Mouse (Mus musculus): ENCODE results near the gene Pim1. TPM values are rescaled to one million over a fixed set of nuclear protein-coding genes. Genes with fewer than 3 reads are reported as not detected.

The Pim1 gene
- total RNA-seq, 1 experiment = 82.0 TPM

DNA sequence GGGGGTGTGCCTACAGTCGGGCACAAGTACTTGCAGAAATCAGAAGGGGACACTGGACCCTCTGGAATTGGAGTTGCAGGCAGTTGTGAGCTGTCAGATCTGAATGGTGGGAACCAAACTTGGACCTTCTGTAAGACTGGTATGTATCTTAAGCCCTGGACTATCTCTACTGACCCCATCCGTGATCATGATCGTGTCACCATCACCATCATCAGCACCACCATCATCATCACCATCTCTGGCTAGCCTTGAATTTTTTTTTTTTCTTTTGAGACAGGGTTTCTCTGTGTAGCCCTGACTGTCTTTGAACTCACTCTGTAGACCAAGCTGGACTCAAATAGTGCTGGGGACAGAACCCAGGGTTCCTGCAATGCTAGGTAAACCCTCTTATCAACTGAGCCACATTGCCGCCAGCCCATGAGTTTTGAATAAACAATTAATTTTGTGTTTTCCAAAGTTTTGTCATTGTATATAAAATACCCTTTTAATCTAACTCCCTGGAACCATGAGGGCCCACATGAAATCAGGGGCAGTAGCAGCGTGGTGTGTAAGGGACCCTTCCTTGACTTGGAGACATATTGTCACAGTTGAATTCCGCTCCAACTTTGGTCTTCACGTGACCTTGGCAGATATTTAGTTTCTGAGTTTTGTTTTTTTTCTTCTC is 11.6 kb downstream of the Pim1 start:
- no peak overlapping the region for H3K9ac ChIP-seq (ENCODE audit: insufficient read depth, low read depth, low read length, poor library complexity, severe bottlenecking)

DNA sequence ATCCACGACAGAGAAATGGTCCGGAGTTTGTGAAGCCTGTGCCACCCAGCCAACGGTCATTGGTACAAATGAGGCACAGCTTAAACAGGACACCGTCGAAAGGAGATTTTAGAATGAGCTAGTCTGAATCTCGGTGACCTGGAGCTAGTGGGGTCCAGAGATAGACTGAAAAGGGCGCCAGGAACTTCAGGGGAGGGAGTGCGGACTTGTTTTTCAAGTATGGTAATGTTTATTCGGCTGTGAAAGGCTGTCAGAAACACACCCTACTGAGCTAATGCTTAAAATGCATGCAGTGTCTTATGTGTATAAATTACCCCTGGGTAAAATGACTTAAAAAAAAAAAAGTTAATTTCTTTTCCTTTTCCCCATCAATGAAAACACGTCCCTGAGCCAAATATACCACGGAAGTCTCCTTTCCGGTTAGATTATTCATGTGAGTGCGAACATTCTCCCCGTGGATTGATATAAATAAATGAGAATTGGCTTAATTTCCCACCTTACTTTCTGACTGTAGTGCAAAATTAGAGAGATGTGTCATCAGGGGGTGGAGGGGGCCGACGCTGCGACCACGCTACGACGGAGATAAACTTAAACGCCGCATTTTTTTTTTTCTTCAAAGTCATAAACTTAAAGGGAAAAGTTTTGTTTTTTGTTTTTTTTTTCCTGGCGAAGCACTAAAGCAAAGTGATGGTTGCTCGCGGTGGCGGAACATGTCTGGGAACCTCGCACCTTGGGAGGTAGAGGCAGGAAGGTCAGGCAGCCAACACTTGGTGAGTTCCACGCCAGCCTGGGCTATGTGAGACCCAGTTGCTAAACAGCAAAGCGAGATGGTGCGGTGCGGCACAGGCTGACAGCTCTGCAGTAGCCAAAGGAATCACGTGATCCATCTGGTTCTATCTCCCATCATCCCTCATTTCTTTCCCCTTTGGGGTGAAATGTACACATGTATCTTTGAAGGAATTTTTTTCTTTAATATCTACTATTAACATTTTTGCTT is 12.4 kb downstream of the Pim1 start:
- no peak overlapping the region; the same call in 1 of the 2 replicates for H3K27ac ChIP-seq (ENCODE audit: insufficient read depth, low read depth, low read length, poor library complexity, severe bottlenecking)
- no peak for TF ChIP-seq HCFC1 (IDR thresholded peaks at IDR 0.05; ENCODE audit: borderline replicate concordance, insufficient read depth, low read length)
- TF ChIP-seq ZC3H11A (IDR thresholded peaks at IDR 0.05; ENCODE audit: borderline replicate concordance, low read depth, low read length) = no peak
- TF ChIP-seq MAFK (IDR thresholded peaks at IDR 0.05; ENCODE audit: insufficient read depth, low read depth, low read length) = no peak
- no peak for TF ChIP-seq ZNF384 (IDR thresholded peaks at IDR 0.05; ENCODE audit: low read depth, low read length)

More for the DNA sequence above, 11.6 kb downstream of the Pim1 start:
- no peak for DNase-seq (ENCODE audit: low read depth, low spot score)
- Histone ChIP-seq H3K4me3 (ENCODE audit: insufficient read depth in 1 of 2, low read depth in 1 of 2, low read length in 2 of 2, poor library complexity in 1 of 2, severe bottlenecking in 1 of 2) (no peak overlapping the region), H3K9me3 (ENCODE audit: control insufficient read depth, insufficient read depth, low read depth, low read length) (no peaks in the 10 kb centered on the region), H3K4me1 (ENCODE audit: control insufficient read depth in 2 of 2, insufficient read depth in 2 of 2, low read length in 2 of 2, poor library complexity in 1 of 2) (peaks cover 8 to 19% of the 10 kb centered on the region in 2 experiments; a peak in 3 of 4 replicates), H3K27ac (ENCODE audit: insufficient read depth, low read depth, low read length, poor library complexity, severe bottlenecking) (no peak overlapping the region), H3K36me3 (ENCODE audit: control insufficient read depth, insufficient read depth, low read length, poor library complexity, severe bottlenecking) (no peaks in the 10 kb centered on the region)
- in situ Hi-C loops (cut with MboI; ENCODE audit: low sequenced_read_pairs in 2 of 2, unreplicated experiment in 2 of 2) = no loop called here
- TF ChIP-seq MAFK (IDR thresholded peaks at IDR 0.05; ENCODE audit: insufficient read depth, low read depth, low read length) (no peak), CHD2 (IDR thresholded peaks at IDR 0.05; ENCODE audit: low read depth, low read length) (no peak), HCFC1 (IDR thresholded peaks at IDR 0.05; ENCODE audit: borderline replicate concordance, insufficient read depth, low read length) (no peak), ZC3H11A (IDR thresholded peaks at IDR 0.05; ENCODE audit: borderline replicate concordance, low read depth, low read length) (no peak), ZNF384 (IDR thresholded peaks at IDR 0.05; ENCODE audit: low read depth, low read length) (no peak)

DNA sequence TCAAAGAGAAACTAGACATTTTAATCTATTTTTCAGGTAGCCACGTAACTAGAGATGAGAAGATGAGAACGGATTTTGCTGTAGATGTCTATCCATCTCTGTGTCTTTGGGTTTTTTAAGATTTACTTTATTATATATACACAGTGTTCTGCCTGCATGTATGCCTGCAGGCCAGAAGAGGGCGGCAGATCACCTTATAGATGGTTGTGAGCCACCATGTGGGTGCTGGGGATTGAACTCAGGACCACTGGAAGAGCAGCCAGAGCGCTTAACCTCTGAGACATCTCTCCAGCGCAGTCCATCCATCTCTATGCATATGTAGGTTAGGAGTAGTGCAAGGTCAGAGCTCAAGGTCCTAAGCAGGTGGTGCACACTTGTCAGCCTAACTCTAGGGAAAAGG is 13.1 kb downstream of the Pim1 start:
- Histone ChIP-seq H3K27ac (ENCODE audit: insufficient read depth, low read depth, low read length, poor library complexity, severe bottlenecking) (no peak overlapping the region), H3K36me3 (ENCODE audit: control insufficient read depth, insufficient read depth, low read length, poor library complexity, severe bottlenecking) (no peaks in the 10 kb centered on the region), H3K4me1 (ENCODE audit: control insufficient read depth in 2 of 2, insufficient read depth in 2 of 2, low read length in 2 of 2, poor library complexity in 1 of 2) (peaks cover 8 to 19% of the 10 kb centered on the region in 2 experiments; a peak in 3 of 4 replicates), H3K9ac (ENCODE audit: insufficient read depth, low read depth, low read length, poor library complexity, severe bottlenecking) (no peak overlapping the region), H3K9me3 (ENCODE audit: control insufficient read depth, insufficient read depth, low read depth, low read length) (no peaks in the 10 kb centered on the region), H3K4me3 (ENCODE audit: insufficient read depth in 1 of 2, low read depth in 1 of 2, low read length in 2 of 2, poor library complexity in 1 of 2, severe bottlenecking in 1 of 2) (no peak overlapping the region)
- in situ Hi-C loops (cut with MboI; ENCODE audit: low sequenced_read_pairs in 2 of 2, unreplicated experiment in 2 of 2) = no loop called here
- TF ChIP-seq ZNF384 (IDR thresholded peaks at IDR 0.05; ENCODE audit: low read depth, low read length) (no peak), HCFC1 (IDR thresholded peaks at IDR 0.05; ENCODE audit: borderline replicate concordance, insufficient read depth, low read length) (no peak), MAFK (IDR thresholded peaks at IDR 0.05; ENCODE audit: insufficient read depth, low read depth, low read length) (no peak), CHD2 (IDR thresholded peaks at IDR 0.05; ENCODE audit: low read depth, low read length) (no peak), ZC3H11A (IDR thresholded peaks at IDR 0.05; ENCODE audit: borderline replicate concordance, low read depth, low read length) (no peak)
- DNase-seq (ENCODE audit: low read depth, low spot score) = no peak

More for the DNA sequence above, 12.4 kb downstream of the Pim1 start:
- no peak for DNase-seq (ENCODE audit: low read depth, low spot score)
- no peaks in the 10 kb centered on the region for H3K36me3 ChIP-seq (ENCODE audit: control insufficient read depth, insufficient read depth, low read length, poor library complexity, severe bottlenecking)
- peaks cover 8 to 19% of the 10 kb centered on the region in 2 experiments; a peak in 3 of 4 replicates for H3K4me1 ChIP-seq (ENCODE audit: control insufficient read depth in 2 of 2, insufficient read depth in 2 of 2, low read length in 2 of 2, poor library complexity in 1 of 2)
- H3K4me3 ChIP-seq (ENCODE audit: insufficient read depth in 1 of 2, low read depth in 1 of 2, low read length in 2 of 2, poor library complexity in 1 of 2, severe bottlenecking in 1 of 2) = 0 out of 4 replicates have a peak overlapping the region, but pooled peaks of 1 of the 2 experiments have one; percentile 5
- no peaks in the 10 kb centered on the region for H3K9me3 ChIP-seq (ENCODE audit: control insufficient read depth, insufficient read depth, low read depth, low read length)
- in situ Hi-C loops (cut with MboI; ENCODE audit: low sequenced_read_pairs in 2 of 2, unreplicated experiment in 2 of 2) = no loop called here
- no peak overlapping the region for H3K9ac ChIP-seq (ENCODE audit: insufficient read depth, low read depth, low read length, poor library complexity, severe bottlenecking)

DNA sequence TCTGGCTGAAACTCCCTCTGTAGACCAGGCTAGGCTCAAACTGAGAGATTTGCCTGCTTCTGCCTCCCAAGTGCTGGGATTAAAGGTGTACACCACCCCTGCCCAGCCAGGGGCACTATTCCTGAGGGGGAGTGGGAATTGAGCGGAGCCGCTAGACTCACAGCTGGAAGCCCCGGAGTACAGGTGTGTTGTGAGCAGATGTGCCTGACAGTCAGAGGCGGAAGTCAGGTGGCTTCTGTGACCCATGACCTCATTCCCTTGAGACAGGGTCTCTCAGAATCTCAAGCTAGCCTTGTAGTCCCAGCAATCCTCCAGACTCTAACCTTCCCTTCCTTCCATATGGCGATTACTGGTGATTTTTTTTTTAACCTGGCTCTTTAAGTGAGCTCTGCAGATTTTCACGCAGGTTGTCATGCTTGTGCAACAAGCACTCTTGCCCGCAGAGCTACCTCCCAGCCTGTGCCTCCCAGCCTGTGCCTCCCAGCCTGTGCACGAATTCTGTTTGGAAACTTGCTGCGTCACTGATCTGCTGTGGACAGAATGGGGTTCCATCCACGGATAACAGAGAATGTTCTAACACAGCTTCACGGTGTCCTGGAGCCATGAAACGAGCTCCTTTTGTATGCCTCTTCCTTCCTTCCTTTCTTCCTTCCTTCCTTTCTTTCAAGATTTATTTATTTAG is 18.5 kb downstream of the Pim1 start:
- no peak for TF ChIP-seq CHD2 (IDR thresholded peaks at IDR 0.05; ENCODE audit: low read depth, low read length)
- TF ChIP-seq HCFC1 (IDR thresholded peaks at IDR 0.05; ENCODE audit: borderline replicate concordance, insufficient read depth, low read length) = no peak
- no peak for TF ChIP-seq ZC3H11A (IDR thresholded peaks at IDR 0.05; ENCODE audit: borderline replicate concordance, low read depth, low read length)
- TF ChIP-seq ZNF384 (IDR thresholded peaks at IDR 0.05; ENCODE audit: low read depth, low read length) = no peak
- TF ChIP-seq MAFK (IDR thresholded peaks at IDR 0.05; ENCODE audit: insufficient read depth, low read depth, low read length) = no peak
- Histone ChIP-seq H3K4me3 (ENCODE audit: insufficient read depth in 1 of 2, low read depth in 1 of 2, low read length in 2 of 2, poor library complexity in 1 of 2, severe bottlenecking in 1 of 2) (no peak overlapping the region), H3K9ac (ENCODE audit: insufficient read depth, low read depth, low read length, poor library complexity, severe bottlenecking) (no peak overlapping the region; the same call in 1 of the 2 replicates), H3K27ac (ENCODE audit: insufficient read depth, low read depth, low read length, poor library complexity, severe bottlenecking) (no peak overlapping the region), H3K36me3 (ENCODE audit: control insufficient read depth, insufficient read depth, low read length, poor library complexity, severe bottlenecking) (no peaks in the 10 kb centered on the region), H3K9me3 (ENCODE audit: control insufficient read depth, insufficient read depth, low read depth, low read length) (no peaks in the 10 kb centered on the region), H3K4me1 (ENCODE audit: control insufficient read depth in 2 of 2, insufficient read depth in 2 of 2, low read length in 2 of 2, poor library complexity in 1 of 2) (peaks cover 2 to 10% of the 10 kb centered on the region in 2 experiments; a peak in 3 of 4 replicates)
- in situ Hi-C loops (cut with MboI; ENCODE audit: low sequenced_read_pairs in 2 of 2, unreplicated experiment in 2 of 2) = no loop called here
- DNase-seq (ENCODE audit: low read depth, low spot score) = no peak

Data from ES-E14 (cell line).